Mouse (Mus musculus) spleen, adult 12 weeks (tissue): ENCODE data around the gene Kcnc1.

Source experiments
- DNase-seq: peaks from one replicate; pipeline ENCODE4 v3.0.0; 2022; ENCODE audit warnings: low spot score

Gene Kcnc1

DNA sequence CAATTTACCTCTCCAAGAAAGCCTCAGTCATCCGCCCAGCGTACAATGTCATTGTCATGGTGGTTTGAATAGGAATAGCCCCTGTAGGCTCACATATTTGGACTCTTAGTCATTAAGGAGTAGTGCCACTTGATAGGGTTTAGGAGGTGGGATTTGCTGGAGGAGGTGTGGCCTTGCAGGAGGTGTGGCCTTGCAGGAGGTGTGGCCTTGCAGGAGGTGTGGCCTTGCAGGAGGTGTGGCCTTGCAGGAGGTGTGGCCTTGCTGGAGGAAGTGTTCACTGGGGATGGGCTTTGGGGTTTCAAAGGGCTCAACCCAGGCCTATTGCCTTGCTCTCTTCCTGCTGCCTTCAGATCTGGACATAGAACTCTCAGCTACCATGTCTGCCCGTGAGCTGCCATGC is 81.2 kb downstream of the Kcnc1 start:
- DNase-seq: no peak

DNA sequence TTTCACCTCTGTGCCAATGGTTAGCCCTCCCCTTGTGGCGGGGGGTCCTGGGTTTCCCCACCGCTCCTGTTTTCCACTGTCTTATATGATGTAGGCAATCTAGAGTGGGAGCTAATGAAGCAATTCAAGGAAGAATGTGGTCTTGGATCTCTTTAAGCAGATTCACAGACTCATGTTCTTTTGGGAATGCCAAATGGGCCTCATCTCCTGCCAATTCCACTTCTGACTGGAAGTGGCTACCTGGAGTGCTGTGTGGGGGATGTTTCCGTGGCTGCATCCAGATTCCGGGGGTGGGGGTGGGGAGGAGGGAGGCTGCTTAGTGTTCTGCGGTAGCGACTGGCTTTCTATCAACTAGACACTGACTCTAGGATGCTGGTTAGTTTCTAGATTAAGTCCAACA is 83.5 kb downstream of the Kcnc1 start:
- DNase-seq: no peak

DNA sequence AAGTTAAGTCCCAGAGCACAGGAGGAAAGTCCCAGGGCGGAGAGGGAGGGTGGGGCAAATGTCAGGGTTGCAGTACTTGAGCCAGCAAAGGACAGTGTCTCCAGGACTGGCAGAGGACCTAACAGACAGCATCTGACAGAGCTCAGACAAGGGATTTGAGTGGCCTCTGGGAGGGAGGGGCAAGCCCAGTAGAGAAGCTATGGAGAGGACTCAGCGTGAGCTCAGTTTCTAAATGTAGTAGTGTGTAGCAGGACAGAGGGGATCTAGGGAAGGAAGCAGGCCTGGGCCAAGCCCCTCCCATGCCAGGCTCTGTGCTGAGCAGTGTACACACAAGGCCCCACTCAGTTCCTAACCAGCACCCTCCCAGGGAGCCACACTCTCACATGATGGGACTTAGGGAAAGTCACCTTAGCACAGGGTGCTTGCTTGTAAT is 85.8 kb downstream of the Kcnc1 start:
- no peak for DNase-seq

DNA sequence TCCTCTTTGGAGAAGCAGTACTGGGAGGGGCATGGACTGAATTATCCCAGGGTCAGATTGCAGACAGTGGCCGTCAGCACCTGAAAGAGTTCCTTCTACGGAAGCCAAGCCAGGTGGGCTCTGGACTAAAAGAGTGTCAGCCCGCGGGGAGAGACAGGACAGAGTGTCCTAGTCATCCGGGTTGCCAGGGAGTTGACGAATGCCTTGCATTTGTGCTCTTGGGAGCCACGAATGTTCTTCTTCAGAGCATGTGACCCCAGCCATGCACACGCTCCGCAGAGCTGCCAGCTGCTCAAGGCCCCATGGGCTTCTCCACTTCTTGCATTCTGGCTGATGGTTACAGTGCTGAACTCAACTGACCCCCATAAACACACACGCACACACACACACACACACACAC is 86.8 kb downstream of the Kcnc1 start:
- DNase-seq: no peak

DNA sequence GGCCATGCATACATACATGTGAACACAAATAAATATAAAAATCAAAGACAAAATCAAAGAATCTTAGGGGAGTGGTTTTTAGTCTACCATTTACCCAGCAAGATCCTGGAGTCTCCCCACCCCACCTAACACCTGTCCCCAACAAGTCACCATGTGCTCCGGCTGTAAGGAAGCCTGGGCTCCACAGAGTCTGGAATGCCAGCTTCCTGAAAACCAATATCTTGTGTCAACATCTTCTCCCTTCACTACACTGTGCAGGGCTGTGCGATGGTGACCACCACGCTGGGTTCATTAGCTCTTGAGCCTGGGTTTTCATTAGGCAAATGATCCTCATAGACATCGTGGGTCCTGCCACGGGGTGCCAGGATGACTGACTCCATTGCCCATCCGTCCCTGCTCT is 87.9 kb downstream of the Kcnc1 start:
- DNase-seq: no peak

DNA sequence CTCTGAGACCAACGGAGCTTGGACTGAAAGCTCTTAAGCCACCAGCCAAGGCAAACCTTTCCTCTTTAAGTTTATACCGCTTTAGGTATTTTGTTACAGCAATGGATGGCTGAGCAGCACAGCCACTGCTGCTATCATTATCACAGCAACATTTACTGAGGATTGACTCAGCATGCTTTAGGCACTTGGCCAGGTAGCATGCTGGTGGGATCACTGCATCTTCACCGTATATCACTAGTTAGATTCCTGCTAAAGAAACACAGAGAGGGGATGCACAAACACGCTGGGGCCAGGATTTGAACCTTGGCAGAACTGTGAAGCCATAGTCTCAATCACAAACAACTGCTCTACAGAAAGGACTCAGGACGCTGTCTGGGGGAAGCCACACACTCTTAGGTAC is 90.5 kb downstream of the Kcnc1 start:
- no peak for DNase-seq

DNA sequence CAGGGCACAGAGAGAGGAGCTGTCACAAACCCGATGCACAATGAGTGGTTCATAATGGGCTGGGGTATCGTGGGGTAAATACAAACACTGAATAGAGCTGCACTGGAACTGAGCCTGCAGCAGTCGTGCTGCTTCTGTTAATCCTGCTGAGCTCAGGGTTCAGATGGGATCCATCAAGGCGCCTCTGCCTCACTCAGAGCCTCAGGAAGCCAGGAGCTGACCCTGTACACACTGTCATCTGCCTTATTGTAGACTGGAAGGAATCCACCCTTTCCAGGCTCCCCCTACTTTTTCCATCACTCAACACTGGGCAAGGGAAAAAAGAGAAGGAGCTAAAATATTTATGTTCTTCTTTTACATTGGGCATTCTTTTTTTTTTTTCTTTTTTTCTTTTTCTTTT is 91.1 kb downstream of the Kcnc1 start:
- DNase-seq: no peak
